Mouse (Mus musculus): ENCODE results near the gene Fam166b. TPM values are rescaled to one million over a fixed set of nuclear protein-coding genes. Genes with fewer than 3 reads are reported as not detected.

Gene Fam166b
- polyA plus RNA-seq (2012), result 0.05 and 0.10 TPM in 2 replicates

DNA sequence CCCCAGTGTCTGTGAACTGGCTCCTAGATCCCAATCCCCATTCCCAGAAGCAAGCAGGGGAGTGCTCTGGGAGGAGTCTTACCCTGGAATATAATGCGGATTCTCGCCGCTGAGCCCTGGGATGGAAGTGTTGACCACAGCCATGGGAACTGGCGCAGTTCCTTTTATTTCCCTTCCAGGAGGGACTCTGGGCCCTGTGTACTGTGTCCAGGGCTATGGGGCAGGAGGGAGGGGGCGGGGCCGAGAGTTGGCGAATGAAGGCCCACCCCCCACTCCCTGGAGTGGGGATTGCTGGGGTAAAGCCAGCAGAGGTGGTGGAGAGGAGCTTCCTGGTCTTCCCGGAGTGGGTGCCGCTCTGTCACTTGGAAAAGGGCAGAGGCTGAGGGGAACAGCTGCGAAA is at the start of gene Fam166b:
TSS of gene Fam166b (minus strand) at position 189 of the 400 bp plus-strand sequence.
- Histone ChIP-seq H3K4me1 (ENCODE audit: control insufficient read depth) (peaks cover 20% of the 10 kb centered on the region), H3K27me3 (ENCODE audit: control insufficient read depth) (peaks cover 37% of the 10 kb centered on the region), H3K9me3 (ENCODE audit: control insufficient read depth, low read length) (no peaks in the 10 kb centered on the region), H3K4me3 (replicated peaks) (no peak within 1 kb of the TSS), H3K36me3 (ENCODE audit: control insufficient read depth) (no peaks in the 10 kb centered on the region)
- no peak for TF ChIP-seq GATA1 (IDR thresholded peaks at IDR 0.05; ENCODE audit: low read length)
- no peak for TF ChIP-seq TAL1 (IDR thresholded peaks at IDR 0.05; ENCODE audit: low read length)

DNA sequence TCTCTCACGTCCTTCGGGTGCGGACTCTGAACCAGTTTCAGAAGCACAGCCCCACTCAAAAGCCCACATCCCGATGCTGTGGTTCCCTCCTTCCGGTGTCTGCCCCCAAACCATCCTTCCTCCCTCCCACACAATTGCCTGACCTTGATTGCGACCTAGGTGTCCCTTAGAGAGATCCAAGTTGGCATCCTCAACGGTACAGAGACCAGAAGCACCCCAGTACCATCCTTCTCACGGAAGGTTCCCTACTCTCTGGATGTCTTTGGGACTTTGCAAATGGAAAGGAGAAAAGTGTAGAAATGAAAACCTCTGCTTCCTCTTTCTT is 49.6 kb upstream of the Fam166b start:
- Histone ChIP-seq H3K4me3 (replicated peaks) (peak overlapping the region; percentile 68), H3K27me3 (ENCODE audit: control insufficient read depth) (peaks cover 6% of the 10 kb centered on the region), H3K4me1 (ENCODE audit: control insufficient read depth) (peaks cover 19% of the 10 kb centered on the region), H3K9me3 (ENCODE audit: control insufficient read depth, low read length) (no peaks in the 10 kb centered on the region), H3K36me3 (ENCODE audit: control insufficient read depth) (no peaks in the 10 kb centered on the region)
- TF ChIP-seq TAL1 (IDR thresholded peaks at IDR 0.05; ENCODE audit: low read length) (no peak), GATA1 (IDR thresholded peaks at IDR 0.05; ENCODE audit: low read length) (no peak)

DNA sequence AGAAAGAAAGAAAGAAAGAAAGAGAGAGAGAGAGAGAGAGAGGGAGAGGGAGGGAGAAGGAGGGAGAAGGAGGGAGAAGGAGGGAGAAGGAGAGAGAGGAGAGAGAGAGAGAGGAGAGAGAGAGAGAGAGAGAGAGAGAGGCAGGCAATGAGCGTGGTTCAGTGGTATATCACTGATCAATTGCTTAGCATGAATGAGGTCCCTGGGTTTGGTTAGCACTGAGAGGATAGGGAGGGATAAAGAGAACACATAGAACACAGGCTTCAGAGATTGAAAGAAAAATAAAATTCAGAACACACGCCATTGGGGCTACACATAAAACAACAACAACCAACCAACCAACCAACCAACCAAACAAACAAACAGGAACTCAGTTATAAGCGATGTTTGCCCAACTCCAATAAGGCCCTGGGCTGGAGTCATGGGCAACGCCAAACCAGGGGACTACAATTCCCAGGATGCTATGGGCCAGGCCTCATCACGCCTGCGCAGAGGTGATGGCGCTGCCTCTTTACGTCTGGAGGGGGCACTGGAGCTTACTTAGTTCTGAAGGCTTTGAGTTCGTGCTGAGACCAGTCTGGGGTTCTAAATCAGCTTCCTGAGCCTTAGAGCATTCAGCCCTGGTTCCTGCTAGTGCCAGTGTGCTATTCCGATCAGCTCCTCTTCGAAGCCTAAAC is 49.1 kb upstream of the Fam166b start:
- no peaks in the 10 kb centered on the region for H3K36me3 ChIP-seq (ENCODE audit: control insufficient read depth)
- peak overlapping the region; percentile 68 for H3K4me3 ChIP-seq (replicated peaks)
- no peaks in the 10 kb centered on the region for H3K9me3 ChIP-seq (ENCODE audit: control insufficient read depth, low read length)
- peaks cover 6% of the 10 kb centered on the region for H3K27me3 ChIP-seq (ENCODE audit: control insufficient read depth)
- H3K4me1 ChIP-seq (ENCODE audit: control insufficient read depth), result peaks cover 19% of the 10 kb centered on the region
- TF ChIP-seq GATA1 (IDR thresholded peaks at IDR 0.05; ENCODE audit: low read length) (no peak), TAL1 (IDR thresholded peaks at IDR 0.05; ENCODE audit: low read length) (no peak)

DNA sequence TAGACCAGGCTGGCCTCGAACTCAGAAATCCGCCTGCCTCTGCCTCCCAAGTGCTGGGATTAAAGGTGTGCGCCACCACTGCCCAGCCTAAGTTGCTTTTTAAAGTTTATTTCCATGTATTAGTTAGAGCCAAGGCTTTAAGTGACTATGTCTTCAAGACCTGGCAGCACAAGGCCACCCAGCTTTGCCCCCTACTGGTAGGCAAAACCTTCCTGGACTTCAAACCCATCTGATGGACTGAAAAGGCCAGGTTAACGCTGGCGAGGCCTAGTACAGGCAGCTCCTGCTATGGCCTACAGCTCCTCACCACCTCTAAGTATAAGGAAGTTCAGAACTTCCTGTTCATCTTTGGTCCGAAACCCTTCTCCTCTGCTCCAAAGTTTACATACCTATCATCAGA is 47.7 kb upstream of the Fam166b start:
- H3K36me3 ChIP-seq (ENCODE audit: control insufficient read depth), result no peaks in the 10 kb centered on the region
- no peaks in the 10 kb centered on the region for H3K9me3 ChIP-seq (ENCODE audit: control insufficient read depth, low read length)
- H3K4me1 ChIP-seq (ENCODE audit: control insufficient read depth), result peaks cover 19% of the 10 kb centered on the region
- no peaks in the 10 kb centered on the region for H3K27me3 ChIP-seq (ENCODE audit: control insufficient read depth)
- H3K4me3 ChIP-seq (replicated peaks), result no peak overlapping the region
- TF ChIP-seq GATA1 (IDR thresholded peaks at IDR 0.05; ENCODE audit: low read length), result no peak
- no peak for TF ChIP-seq TAL1 (IDR thresholded peaks at IDR 0.05; ENCODE audit: low read length)

DNA sequence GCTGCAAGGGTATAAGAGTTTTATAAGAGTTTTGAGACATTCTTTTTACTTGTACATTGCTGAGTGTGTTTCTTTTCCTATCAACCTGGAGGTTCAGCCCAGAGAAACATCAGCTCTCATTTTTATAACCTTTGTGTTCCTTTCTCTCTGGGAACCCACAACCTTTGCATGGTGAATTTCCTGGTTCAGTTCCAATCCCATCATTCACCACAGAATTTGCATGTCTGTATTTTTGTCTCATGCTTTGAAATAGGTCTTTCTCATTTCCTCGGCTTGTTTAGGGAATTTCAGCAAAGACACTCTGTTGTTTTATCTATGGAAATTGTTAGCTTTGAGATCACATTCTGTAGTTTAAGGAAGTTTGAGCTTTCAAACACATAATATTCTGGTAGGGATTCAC is 44.7 kb upstream of the Fam166b start:
- TF ChIP-seq GATA1 (IDR thresholded peaks at IDR 0.05; ENCODE audit: low read length) (no peak), TAL1 (IDR thresholded peaks at IDR 0.05; ENCODE audit: low read length) (no peak)
- Histone ChIP-seq H3K4me3 (replicated peaks) (no peak overlapping the region), H3K9me3 (ENCODE audit: control insufficient read depth, low read length) (no peaks in the 10 kb centered on the region), H3K27me3 (ENCODE audit: control insufficient read depth) (0 out of 2 replicates have a peak, but pooled peaks cover 2% of the 10 kb centered on the region), H3K4me1 (ENCODE audit: control insufficient read depth) (peaks cover 10% of the 10 kb centered on the region), H3K36me3 (ENCODE audit: control insufficient read depth) (no peaks in the 10 kb centered on the region)

DNA sequence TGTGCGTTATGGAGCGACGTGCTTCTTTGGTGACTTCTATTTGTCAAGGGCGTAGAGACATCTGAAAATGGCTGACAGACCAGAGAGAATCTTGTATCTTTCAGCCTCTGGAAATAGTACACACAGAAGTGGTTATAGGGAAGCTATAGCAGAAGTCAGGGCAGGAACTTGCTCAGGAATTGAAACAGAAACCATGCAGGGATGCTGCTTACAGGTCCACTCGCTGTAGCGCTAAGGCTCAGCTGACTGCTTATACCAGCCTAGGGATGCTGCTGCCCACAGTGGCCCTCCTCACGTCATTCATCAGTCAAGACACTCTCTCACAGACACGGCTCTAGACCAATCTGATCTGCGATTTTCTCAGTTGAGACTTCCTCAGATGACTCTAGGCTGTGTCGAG is 41.4 kb upstream of the Fam166b start:
- 0 out of 2 replicates have a peak, but pooled peaks cover 2% of the 10 kb centered on the region for H3K27me3 ChIP-seq (ENCODE audit: control insufficient read depth)
- H3K4me1 ChIP-seq (ENCODE audit: control insufficient read depth), result no peaks in the 10 kb centered on the region
- TF ChIP-seq TAL1 (IDR thresholded peaks at IDR 0.05; ENCODE audit: low read length) (no peak), GATA1 (IDR thresholded peaks at IDR 0.05; ENCODE audit: low read length) (no peak)
- H3K36me3 ChIP-seq (ENCODE audit: control insufficient read depth), result no peaks in the 10 kb centered on the region
- H3K4me3 ChIP-seq (replicated peaks), result no peak overlapping the region
- no peaks in the 10 kb centered on the region for H3K9me3 ChIP-seq (ENCODE audit: control insufficient read depth, low read length)

DNA sequence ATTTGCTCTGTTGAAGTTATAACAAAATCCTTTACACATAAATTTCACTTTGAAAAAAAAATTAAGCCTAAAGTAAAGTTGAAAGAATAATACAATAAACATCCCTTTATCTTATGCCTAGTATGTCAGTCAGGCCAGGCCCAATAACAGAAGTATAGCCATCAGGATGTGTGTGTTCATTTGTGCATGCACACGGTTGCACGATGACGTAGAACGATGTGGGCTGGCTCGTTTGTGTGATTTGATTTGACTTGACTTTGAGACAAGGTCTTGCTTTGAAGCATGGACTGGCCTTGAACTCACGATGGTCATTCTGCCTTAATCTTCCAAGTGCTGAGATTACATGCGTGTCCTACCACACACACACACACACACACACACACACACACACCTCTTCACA is 37.9 kb upstream of the Fam166b start:
- TF ChIP-seq TAL1 (IDR thresholded peaks at IDR 0.05; ENCODE audit: low read length), result no peak
- no peak for TF ChIP-seq GATA1 (IDR thresholded peaks at IDR 0.05; ENCODE audit: low read length)
- Histone ChIP-seq H3K36me3 (ENCODE audit: control insufficient read depth) (no peaks in the 10 kb centered on the region), H3K9me3 (ENCODE audit: control insufficient read depth, low read length) (no peaks in the 10 kb centered on the region), H3K27me3 (ENCODE audit: control insufficient read depth) (0 out of 2 replicates have a peak, but pooled peaks cover 2% of the 10 kb centered on the region), H3K4me1 (ENCODE audit: control insufficient read depth) (no peaks in the 10 kb centered on the region), H3K4me3 (replicated peaks) (no peak overlapping the region)

DNA sequence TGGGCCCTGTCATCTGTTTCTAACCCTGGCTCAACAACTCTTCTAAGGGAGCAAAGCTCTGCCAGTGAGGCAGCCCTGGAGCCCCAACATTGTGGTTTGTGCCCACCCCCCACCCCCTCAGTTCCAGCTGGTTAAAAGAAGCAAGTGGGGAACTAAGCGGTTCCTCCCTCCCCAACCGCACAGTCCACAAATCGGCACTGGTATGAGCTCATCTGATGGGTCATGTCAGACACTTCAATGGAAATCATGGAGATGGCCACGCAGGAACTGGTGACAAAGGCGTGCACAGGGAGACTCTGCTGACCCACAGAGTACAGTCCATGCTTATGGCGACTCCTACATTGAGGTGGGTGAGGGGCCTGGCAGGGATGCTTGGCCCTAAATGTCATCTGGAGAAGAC is 37.0 kb upstream of the Fam166b start:
- Histone ChIP-seq H3K27me3 (ENCODE audit: control insufficient read depth) (0 out of 2 replicates have a peak, but pooled peaks cover 2% of the 10 kb centered on the region), H3K4me1 (ENCODE audit: control insufficient read depth) (no peaks in the 10 kb centered on the region), H3K4me3 (replicated peaks) (no peak overlapping the region), H3K36me3 (ENCODE audit: control insufficient read depth) (no peaks in the 10 kb centered on the region), H3K9me3 (ENCODE audit: control insufficient read depth, low read length) (no peaks in the 10 kb centered on the region)
- TF ChIP-seq GATA1 (IDR thresholded peaks at IDR 0.05; ENCODE audit: low read length) (no peak), TAL1 (IDR thresholded peaks at IDR 0.05; ENCODE audit: low read length) (no peak)

DNA sequence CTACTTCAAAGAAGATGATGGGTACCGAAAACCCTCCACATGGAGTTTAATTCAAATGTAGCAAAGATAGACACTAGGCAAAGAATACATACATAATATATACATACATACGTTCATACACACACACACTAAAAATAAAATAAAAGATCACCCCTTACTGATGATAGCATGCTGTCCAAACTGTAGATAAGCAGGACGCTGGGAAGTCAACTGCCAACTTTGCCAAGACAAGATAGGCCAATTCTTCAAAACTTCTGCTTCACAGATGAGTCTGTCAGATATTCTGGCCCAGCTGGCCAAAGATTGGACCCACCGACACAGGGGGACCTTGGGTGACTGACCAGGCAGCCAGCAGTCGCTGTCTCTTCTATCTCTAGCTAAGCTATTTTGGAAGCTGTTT is 34.2 kb upstream of the Fam166b start:
- Histone ChIP-seq H3K36me3 (ENCODE audit: control insufficient read depth) (no peaks in the 10 kb centered on the region), H3K9me3 (ENCODE audit: control insufficient read depth, low read length) (no peaks in the 10 kb centered on the region), H3K27me3 (ENCODE audit: control insufficient read depth) (no peaks in the 10 kb centered on the region; the same call in 1 of the 2 replicates), H3K4me3 (replicated peaks) (no peak overlapping the region), H3K4me1 (ENCODE audit: control insufficient read depth) (no peaks in the 10 kb centered on the region)
- TF ChIP-seq TAL1 (IDR thresholded peaks at IDR 0.05; ENCODE audit: low read length), result no peak
- TF ChIP-seq GATA1 (IDR thresholded peaks at IDR 0.05; ENCODE audit: low read length), result no peak

DNA sequence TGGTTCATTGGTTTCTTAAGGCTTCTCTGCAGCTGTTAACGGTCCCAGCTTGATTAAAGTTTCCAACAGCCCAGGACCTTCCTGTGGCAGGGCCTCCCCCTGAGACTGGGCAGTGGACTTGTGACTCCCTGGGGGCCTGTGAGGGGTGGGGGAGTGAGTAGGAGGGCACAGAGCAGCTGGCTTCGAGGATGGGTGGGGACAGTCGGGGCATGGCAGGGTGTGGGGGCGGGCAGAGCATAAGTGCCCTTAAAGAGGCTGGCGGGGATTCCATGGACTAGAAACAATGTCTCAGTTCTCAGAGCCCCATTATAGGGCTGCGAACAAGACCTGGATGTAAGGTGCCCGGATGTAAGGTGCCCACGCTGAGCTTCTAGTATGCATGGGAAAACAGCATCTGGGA is 28.2 kb upstream of the Fam166b start:
- TF ChIP-seq GATA1 (IDR thresholded peaks at IDR 0.05; ENCODE audit: low read length), result no peak
- TF ChIP-seq TAL1 (IDR thresholded peaks at IDR 0.05; ENCODE audit: low read length), result no peak
- Histone ChIP-seq H3K27me3 (ENCODE audit: control insufficient read depth) (peaks cover 38% of the 10 kb centered on the region), H3K4me3 (replicated peaks) (no peak overlapping the region), H3K36me3 (ENCODE audit: control insufficient read depth) (no peaks in the 10 kb centered on the region), H3K9me3 (ENCODE audit: control insufficient read depth, low read length) (no peaks in the 10 kb centered on the region), H3K4me1 (ENCODE audit: control insufficient read depth) (no peaks in the 10 kb centered on the region)

Data from erythroblast, embryonic 14.5 days (primary cell).